Mouse (Mus musculus) MEL (cell line): ENCODE measurements at regions not wholly inside any gene's neighbourhood (a gene's known extent, or its start where the extent isn't known, plus 50 kb on each side); places are given as distances from the start of the nearest gene placed in this dataset.

Source experiments
- BHLHE40 ChIP-seq: IDR thresholded peaks from 2 replicates; pipeline ENCODE4 v1.6.1; 2012; ENCODE audit warnings: low read depth, mild to moderate bottlenecking, inconsistent platforms, low read length, improper control_type of control experiment, borderline replicate concordance
- CHD2 ChIP-seq: IDR thresholded peaks from 2 replicates; pipeline ENCODE4 v1.6.1; 2011; ENCODE audit warnings: low read length, improper control_type of control experiment
- CTCF ChIP-seq, 3 experiments: IDR thresholded peaks in 2 of 3; conservative IDR thresholded peaks in 1 of 3; 2 replicates each; pipeline ENCODE4 v1.5.1; 2011 to 2012; ENCODE audit warnings: low read length in 3 of 3, low read depth in 2 of 3, mild to moderate bottlenecking in 2 of 3, improper control_type of control experiment in 1 of 3, inconsistent platforms in 1 of 3, mixed read lengths in 1 of 3, moderate library complexity in 1 of 3; ENCODE audit not compliant: control insufficient read depth in 1 of 3, insufficient read depth in 1 of 3, poor library complexity in 1 of 3, severe bottlenecking in 1 of 3
- EP300 ChIP-seq, 2 experiments: IDR thresholded peaks; 2 replicates each; pipeline ENCODE4 v1.6.1; 2011; ENCODE audit warnings: improper control_type of control experiment in 2 of 2, low read length in 2 of 2, low read depth in 1 of 2, mild to moderate bottlenecking in 1 of 2
- POLR2A ChIP-seq, 2 experiments: IDR thresholded peaks; 2 replicates each; pipeline ENCODE4 v1.6.1; 2011 to 2012; ENCODE audit warnings: low read length in 2 of 2, mild to moderate bottlenecking in 2 of 2, control low read depth in 1 of 2, improper control_type of control experiment in 1 of 2, low read depth in 1 of 2, moderate library complexity in 1 of 2; ENCODE audit not compliant: control insufficient read depth in 1 of 2, insufficient read depth in 1 of 2, poor library complexity in 1 of 2
- POLR2AphosphoS2 ChIP-seq: IDR thresholded peaks from 2 replicates; pipeline ENCODE4 v1.6.1; 2011; ENCODE audit warnings: low read length, improper control_type of control experiment
- POLR2AphosphoS5 ChIP-seq: IDR thresholded peaks from 2 replicates; pipeline ENCODE4 v1.6.1; 2012; ENCODE audit warnings: low read depth, borderline replicate concordance, mild to moderate bottlenecking, inconsistent platforms, low read length, moderate library complexity, mixed read lengths
- ZC3H11A ChIP-seq: IDR thresholded peaks from 2 replicates; pipeline ENCODE4 v1.6.1; 2012; ENCODE audit warnings: low read depth, mild to moderate bottlenecking, inconsistent platforms, low read length, improper control_type of control experiment
- ZKSCAN1 ChIP-seq: IDR thresholded peaks from 2 replicates; pipeline ENCODE4 v1.6.1; 2012; ENCODE audit warnings: low read depth, mild to moderate bottlenecking, inconsistent platforms, low read length, improper control_type of control experiment, moderate library complexity

- no peak for TF ChIP-seq CTCF (IDR thresholded peaks at IDR 0.05 in 2 of 3, conservative IDR thresholded peaks at IDR 0.05 in 1 of 3; ENCODE audit: control insufficient read depth in 1 of 3, insufficient read depth in 1 of 3, low read depth in 2 of 3, low read length in 3 of 3, poor library complexity in 1 of 3, severe bottlenecking in 1 of 3)
- no peak for TF ChIP-seq POLR2AphosphoS5
- no peak for TF ChIP-seq EP300 (IDR thresholded peaks at IDR 0.05; ENCODE audit: low read depth in 1 of 2, low read length in 2 of 2)
- TF ChIP-seq POLR2A (IDR thresholded peaks at IDR 0.05; ENCODE audit: control insufficient read depth in 1 of 2, insufficient read depth in 1 of 2, low read depth in 1 of 2, low read length in 2 of 2, poor library complexity in 1 of 2), result no peak
- no peak for TF ChIP-seq CHD2
- no peak for TF ChIP-seq POLR2AphosphoS2
- no peak for TF ChIP-seq ZC3H11A
- no peak for TF ChIP-seq BHLHE40
- TF ChIP-seq ZKSCAN1, result no peak
Measured at GRCm38 (mm10) chr10:42068497-42068896, 50.3 kb upstream of the Armc2 start.
